Mouse (Mus musculus) spleen, adult 2 months (tissue): ENCODE measurements around the gene Zfand2b.

ENCODE experiments used
- CTCF ChIP-seq: fragments of 200-500 bp; IDR thresholded peaks from 2 replicates; pipeline ENCODE4 v1.5.1; 2011; ENCODE audit warnings: mild to moderate bottlenecking, inconsistent platforms; ENCODE audit not compliant: insufficient read depth, insufficient read length, insufficient replicate concordance; ENCODE audit errors: extremely low read depth
- POLR2A ChIP-seq: fragments of 200-500 bp; IDR thresholded peaks from 2 replicates; pipeline ENCODE4 v1.6.1; 2011; ENCODE audit warnings: low read depth, low read length, inconsistent platforms

- TF ChIP-seq POLR2A, result no peak
- no peak for TF ChIP-seq CTCF
These were observed 47.3 kb downstream of the Zfand2b start for GRCm38 (mm10) chr1:75215785-75216184.
